Mouse (Mus musculus) kidney, embryonic 15.5 days (tissue): ENCODE results near the gene Rbm15. TPM values are rescaled to one million over a fixed set of nuclear protein-coding genes. Genes with fewer than 3 reads are reported as not detected.
A peak's percentile ranks its signal among the peaks of the same experiment; 100 is the strongest.

Experiments used
- ATAC-seq: fragments of 200-750 bp; cut with Nextera tagmentation; replicated peaks from 2 replicates; pipeline ENCODE4 v1.8.0; 2017; ENCODE audit warnings: moderate TSS enrichment; ENCODE audit not compliant: low FRiP score
- H3K27ac ChIP-seq: fragments of 300-500 bp; sonication (generic); 2 replicates; pipeline ENCODE4 v1.5.1; 2015; ENCODE audit warnings: mild to moderate bottlenecking, inconsistent platforms
- H3K27me3 ChIP-seq: fragments of 300-500 bp; sonication (generic); 2 replicates; pipeline ENCODE4 v1.6.1; 2015; ENCODE audit warnings: inconsistent platforms
- H3K36me3 ChIP-seq: fragments of 300-500 bp; sonication (generic); 2 replicates; pipeline ENCODE4 v1.6.1; 2015; ENCODE audit warnings: inconsistent platforms
- H3K4me1 ChIP-seq: fragments of 300-500 bp; sonication (generic); 2 replicates; pipeline ENCODE4 v1.6.1; 2015; ENCODE audit warnings: inconsistent platforms
- H3K4me2 ChIP-seq: fragments of 300-500 bp; sonication (generic); 2 replicates; pipeline ENCODE4 v1.6.1; 2015; ENCODE audit warnings: moderate library complexity, mild to moderate bottlenecking, inconsistent platforms
- H3K4me3 ChIP-seq: fragments of 300-500 bp; sonication (generic); replicated peaks from 2 replicates; pipeline ENCODE4 v1.5.1; 2015; ENCODE audit warnings: mild to moderate bottlenecking, inconsistent platforms
- H3K9ac ChIP-seq: fragments of 300-500 bp; sonication (generic); 2 replicates; pipeline ENCODE4 v1.6.1; 2015; ENCODE audit warnings: mild to moderate bottlenecking, inconsistent platforms
- H3K9me3 ChIP-seq: fragments of 300-500 bp; sonication (generic); replicated peaks from 2 replicates; pipeline ENCODE4 v1.6.1; 2016; ENCODE audit warnings: inconsistent platforms
- WGBS: fragments of 180-500 bp; shearing (Covaris S2); methylation state at CpG from one replicate; pipeline ENCODE4 v1.1.7; 2015; ENCODE audit warnings: mixed read lengths; 5-methylcytosine and 5-hydroxymethylcytosine counted together
- polyA plus RNA-seq: library from polyadenylated mRNA; unstranded; fragments of >200 nt; fragmentation: Nextera tagmentation; extraction: Ambion mirVana; gene quantifications from 2 replicates; pipeline ENCODE4 v1.2.1, GENCODE M21; 2015

The Rbm15 gene
- polyA plus RNA-seq, 1 experiment from 2014 or later = 15.6 TPM

DNA sequence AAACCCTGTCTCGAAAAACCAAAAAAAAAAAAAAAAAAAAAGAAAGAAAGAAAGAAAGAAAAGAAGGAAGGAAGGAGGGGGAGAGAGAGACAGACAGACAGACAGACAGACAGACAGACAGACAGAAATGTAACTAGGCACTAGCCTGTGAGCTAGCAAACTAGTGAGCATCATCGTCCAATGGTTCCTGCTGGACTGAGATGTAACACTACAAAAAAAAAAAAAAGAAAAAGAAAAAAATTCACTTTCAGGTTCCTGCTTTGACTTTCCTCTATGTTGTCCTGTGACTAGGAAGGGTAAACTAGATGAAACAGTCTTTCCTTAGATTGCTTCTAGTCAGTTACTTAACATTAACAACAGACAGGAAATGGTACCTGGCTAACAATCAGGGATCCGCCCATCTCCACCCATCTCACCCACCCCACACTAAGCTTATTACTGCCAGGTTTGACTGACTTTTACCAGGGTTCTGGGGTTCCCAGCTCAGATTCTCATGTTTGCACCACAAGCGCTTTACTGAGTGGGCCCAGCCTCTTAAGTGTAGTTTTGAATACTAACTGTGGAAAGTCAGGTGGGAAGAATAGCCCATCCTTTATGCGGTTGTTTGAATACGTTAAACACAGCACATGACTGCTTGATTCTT lies 22.3 kb upstream of the Rbm15 start:
- WGBS = 82% methylated on average over 6 of the region's 6 CpGs
- ATAC-seq = no peak

GRCm38 (mm10) chr3:107351706-107352105 lies 18.2 kb upstream of the Rbm15 start:
- Histone ChIP-seq H3K4me2 (no peak overlapping the region), H3K4me1 (no peaks in the 10 kb centered on the region; the same call in 1 of the 2 replicates), H3K27me3 (peaks cover 54% of the 10 kb centered on the region), H3K4me3 (no peak overlapping the region), H3K9ac (no peak overlapping the region), H3K27ac (no peak overlapping the region), H3K36me3 (no peaks in the 10 kb centered on the region), H3K9me3 (no peaks in the 10 kb centered on the region)
- WGBS = 60% methylated on average over 3 of the region's 3 CpGs
- no peak for ATAC-seq

More for the DNA sequence above, 22.3 kb upstream of the Rbm15 start:
- H3K4me2 ChIP-seq = no peak overlapping the region
- H3K4me3 ChIP-seq = no peak overlapping the region
- no peak overlapping the region for H3K9ac ChIP-seq
- no peaks in the 10 kb centered on the region for H3K36me3 ChIP-seq
- peaks cover 8% of the 10 kb centered on the region for H3K4me1 ChIP-seq
- H3K9me3 ChIP-seq = no peaks in the 10 kb centered on the region
- no peak overlapping the region for H3K27ac ChIP-seq
- peaks cover 64% of the 10 kb centered on the region for H3K27me3 ChIP-seq

GRCm38 (mm10) chr3:107349006-107349405 lies 15.5 kb upstream of the Rbm15 start:
- H3K4me3 ChIP-seq = no peak overlapping the region
- no peak overlapping the region for H3K4me2 ChIP-seq
- H3K36me3 ChIP-seq = no peaks in the 10 kb centered on the region
- ATAC-seq = no peak
- H3K27ac ChIP-seq = no peak overlapping the region
- no peaks in the 10 kb centered on the region for H3K4me1 ChIP-seq
- H3K27me3 ChIP-seq = peaks cover 32% of the 10 kb centered on the region
- no peak overlapping the region for H3K9ac ChIP-seq
- H3K9me3 ChIP-seq = no peaks in the 10 kb centered on the region
- 84% methylated on average over 3 of the region's 3 CpGs for WGBS

- no peaks in the 10 kb centered on the region for H3K36me3 ChIP-seq
- no peak overlapping the region for H3K4me3 ChIP-seq
- no peak for ATAC-seq
- WGBS = 35% methylated on average over 3 of the region's 3 CpGs
- H3K27me3 ChIP-seq = peaks cover 7% of the 10 kb centered on the region; the same call in 1 of the 2 replicates
- H3K4me2 ChIP-seq = no peak overlapping the region
- no peaks in the 10 kb centered on the region for H3K4me1 ChIP-seq
- no peaks in the 10 kb centered on the region for H3K9me3 ChIP-seq
- H3K27ac ChIP-seq = no peak overlapping the region
- no peak overlapping the region for H3K9ac ChIP-seq
Measured at GRCm38 (mm10) chr3:107345033-107345725, 11.7 kb upstream of the Rbm15 start.

DNA sequence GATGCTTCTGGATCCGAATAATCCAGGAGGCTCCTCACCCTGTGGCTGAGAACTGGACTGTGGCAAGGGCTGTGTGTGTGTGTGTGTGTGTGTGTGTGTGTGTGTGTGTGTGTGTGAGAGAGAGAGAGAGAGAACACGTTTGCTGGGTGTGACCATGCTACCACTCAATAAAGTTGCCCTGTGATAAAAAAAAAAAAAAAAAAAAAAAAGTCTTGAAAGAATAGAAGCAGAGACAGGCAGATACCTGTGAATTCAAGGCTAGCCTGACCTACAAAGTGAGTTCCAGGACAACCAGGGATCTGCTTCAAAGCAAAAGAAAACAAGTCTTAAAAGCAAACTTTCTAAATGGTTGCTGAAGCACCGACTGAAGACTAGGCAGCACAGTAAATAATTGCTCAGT lies 10.5 kb upstream of the Rbm15 start:
- H3K27ac ChIP-seq = no peak overlapping the region
- H3K4me1 ChIP-seq = no peaks in the 10 kb centered on the region
- no peak overlapping the region for H3K4me2 ChIP-seq
- no peaks in the 10 kb centered on the region for H3K9me3 ChIP-seq
- H3K27me3 ChIP-seq = peaks cover 5% of the 10 kb centered on the region; the same call in 1 of the 2 replicates
- no peak overlapping the region for H3K9ac ChIP-seq
- H3K4me3 ChIP-seq = no peak overlapping the region
- no peaks in the 10 kb centered on the region for H3K36me3 ChIP-seq
- ATAC-seq = no peak
- 43% methylated on average over 3 of the region's 3 CpGs for WGBS

GRCm38 (mm10) chr3:107334202-107334934 lies 895 bp upstream of the Rbm15 start:
- ATAC-seq = no peak
- Histone ChIP-seq H3K27ac (peak overlapping the region; percentile 98), H3K27me3 (no peaks in the 10 kb centered on the region), H3K36me3 (peaks cover 17% of the 10 kb centered on the region), H3K4me2 (peak overlapping the region; percentile 63), H3K4me3 (peak overlapping the region; percentile 81), H3K9ac (peak overlapping the region; percentile 82), H3K9me3 (no peaks in the 10 kb centered on the region), H3K4me1 (peaks cover 23% of the 10 kb centered on the region)
- 10% methylated on average over 12 of the region's 12 CpGs for WGBS

DNA sequence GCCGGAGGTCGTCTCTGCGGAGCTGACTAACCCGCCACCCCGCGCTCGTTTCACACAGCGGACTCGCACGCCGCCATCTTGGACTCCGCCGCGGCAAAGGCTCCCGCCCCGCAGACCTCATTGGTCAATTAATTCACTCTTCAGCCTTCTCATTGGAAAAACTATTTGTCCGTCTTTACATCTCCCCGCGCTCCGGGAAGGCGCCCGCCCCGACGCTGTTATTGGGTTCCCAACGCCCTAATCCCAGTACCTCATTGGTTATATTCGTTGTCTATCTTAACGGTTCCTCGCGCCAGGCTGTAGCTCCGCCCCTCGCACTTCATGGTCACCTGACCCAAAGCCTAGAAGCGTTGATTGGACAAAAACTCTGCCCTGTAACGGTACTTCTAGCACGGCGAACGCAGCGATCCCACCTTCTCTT lies 503 bp downstream of the Rbm15 start:
- no peaks in the 10 kb centered on the region for H3K27me3 ChIP-seq
- H3K36me3 ChIP-seq = peaks cover 18% of the 10 kb centered on the region
- peak overlapping the region; percentile 82 for H3K4me2 ChIP-seq

DNA sequence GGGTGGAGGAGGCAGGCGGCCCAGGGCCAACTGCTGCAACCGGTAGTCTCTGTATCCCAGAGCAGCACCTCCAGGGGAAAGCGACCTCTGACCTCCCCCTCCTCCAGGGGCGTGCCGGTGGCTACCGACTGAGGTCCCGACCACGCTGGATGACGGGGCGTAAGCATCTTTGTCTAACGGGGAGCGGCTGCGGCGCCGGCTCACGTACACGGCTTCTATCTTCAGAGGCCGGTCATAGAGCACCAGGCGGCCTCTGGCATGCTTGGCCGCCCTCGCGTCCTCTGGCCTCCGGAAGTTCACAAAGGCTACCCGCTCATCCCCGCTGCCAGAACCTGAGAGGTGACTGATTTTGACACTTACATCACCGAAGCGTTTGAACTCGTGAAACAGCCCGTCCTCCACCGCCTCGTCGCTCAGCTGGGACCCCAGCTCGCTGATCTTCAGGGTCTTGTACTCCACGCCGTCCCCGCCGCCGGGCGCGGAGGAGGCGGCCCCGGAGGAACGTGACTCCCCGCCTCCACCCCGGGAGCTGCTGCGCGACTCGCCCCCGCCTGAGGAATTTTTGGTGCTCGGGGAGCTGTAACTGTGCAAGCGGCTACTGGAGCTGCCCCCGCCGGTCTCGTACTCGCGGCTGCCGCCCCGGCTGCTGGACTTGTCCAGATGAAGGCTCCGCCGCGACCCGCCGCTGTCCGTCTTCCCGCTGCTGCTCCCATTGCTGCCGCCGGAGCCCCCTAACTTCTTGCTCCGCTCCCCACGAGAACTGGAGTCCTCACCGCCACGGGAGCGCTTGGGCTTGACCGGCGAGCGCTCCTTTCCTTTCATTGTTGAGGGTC lies 1.1 kb downstream of the Rbm15 start:
- WGBS = under 1% methylated on average over 75 of the region's 75 CpGs
- peak; percentile 18; the same call in 1 of the 2 replicates for ATAC-seq

More for the DNA sequence above, 503 bp downstream of the Rbm15 start:
- Histone ChIP-seq H3K4me1 (peaks cover 23% of the 10 kb centered on the region), H3K9me3 (no peaks in the 10 kb centered on the region), H3K9ac (peak overlapping the region; percentile 83), H3K4me3 (peak overlapping the region; percentile 81), H3K27ac (peak overlapping the region; percentile 98)
- peak; percentile 96 for ATAC-seq
- WGBS = under 1% methylated on average over 37 of the region's 37 CpGs

GRCm38 (mm10) chr3:107331746-107332126 lies 1.7 kb downstream of the Rbm15 start:
- peak overlapping the region; percentile 83 for H3K9ac ChIP-seq
- H3K4me1 ChIP-seq = peaks cover 23% of the 10 kb centered on the region
- peak overlapping the region; percentile 82 for H3K4me2 ChIP-seq
- WGBS = 21% methylated on average over 17 of the region's 17 CpGs
- no peaks in the 10 kb centered on the region for H3K27me3 ChIP-seq
- peak overlapping the region; percentile 81 for H3K4me3 ChIP-seq
- no peaks in the 10 kb centered on the region for H3K9me3 ChIP-seq
- no peak for ATAC-seq
- peak overlapping the region; percentile 94; the same call in 1 of the 2 replicates for H3K27ac ChIP-seq
- peaks cover 21% of the 10 kb centered on the region for H3K36me3 ChIP-seq

More for the DNA sequence above, 1.1 kb downstream of the Rbm15 start:
- peak overlapping the region; percentile 94 for H3K27ac ChIP-seq
- H3K36me3 ChIP-seq = peaks cover 21% of the 10 kb centered on the region
- H3K9me3 ChIP-seq = no peaks in the 10 kb centered on the region
- peak overlapping the region; percentile 81 for H3K4me3 ChIP-seq
- H3K4me2 ChIP-seq = peak overlapping the region; percentile 82
- H3K27me3 ChIP-seq = no peaks in the 10 kb centered on the region
- H3K9ac ChIP-seq = peak overlapping the region; percentile 83
- H3K4me1 ChIP-seq = peaks cover 23% of the 10 kb centered on the region

DNA sequence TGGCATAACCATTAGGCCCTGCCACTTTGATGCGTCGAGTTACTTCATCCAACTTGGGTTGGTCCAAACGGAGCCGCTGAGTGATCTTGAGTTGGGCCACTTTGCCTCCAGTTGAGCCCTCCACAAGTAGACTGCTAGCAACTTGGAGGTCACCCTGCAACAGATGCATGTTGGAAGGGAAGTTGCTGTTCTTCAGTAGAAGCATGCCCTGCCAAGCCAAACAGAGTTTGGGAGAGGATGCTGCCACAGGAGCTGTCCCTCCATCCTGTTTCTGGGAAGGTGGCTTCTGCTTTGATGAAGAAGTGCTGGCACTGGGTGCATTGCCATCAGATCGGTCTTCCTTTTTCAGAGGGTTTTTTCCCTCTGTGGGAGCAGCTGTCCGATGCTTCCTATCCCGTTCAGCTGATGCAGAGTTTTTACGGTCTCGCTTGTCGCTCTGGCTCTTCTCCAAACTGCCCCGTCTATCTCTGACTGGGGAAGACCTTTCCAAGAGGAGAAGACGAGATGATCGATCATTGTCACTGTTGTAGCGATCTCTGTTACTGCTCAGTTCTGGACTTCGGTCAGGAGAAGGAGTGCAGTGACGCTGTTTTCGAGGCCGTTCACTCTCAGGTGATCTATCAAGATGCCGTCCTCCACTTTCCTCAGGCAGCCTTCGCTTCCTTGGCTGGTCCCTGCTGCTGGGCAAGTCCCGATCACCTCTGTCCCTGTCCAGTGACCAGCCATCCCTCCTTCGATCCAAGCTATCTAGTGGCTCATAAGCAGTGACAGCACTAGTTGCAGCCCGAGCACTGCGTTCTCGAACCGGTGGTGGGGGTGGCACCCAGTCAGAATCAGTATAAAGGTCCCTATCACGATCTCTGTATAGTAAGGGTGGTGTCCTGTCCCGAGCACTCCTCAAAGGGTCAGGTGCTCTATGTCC lies 2.7 kb downstream of the Rbm15 start:
- Histone ChIP-seq H3K4me3 (peak overlapping the region; percentile 81), H3K27me3 (no peaks in the 10 kb centered on the region), H3K4me1 (peaks cover 27% of the 10 kb centered on the region), H3K27ac (no peak overlapping the region), H3K4me2 (peak overlapping the region; percentile 82), H3K36me3 (peaks cover 25% of the 10 kb centered on the region), H3K9ac (peak overlapping the region; percentile 6; the same call in 1 of the 2 replicates), H3K9me3 (no peaks in the 10 kb centered on the region)
- 63% methylated on average over 28 of the region's 28 CpGs for WGBS
- no peak for ATAC-seq
